Mouse (Mus musculus): ENCODE results near the gene Zfp334.

The Zfp334 gene

GRCm38 (mm10) chr2:165375478-165375877 lies 12.6 kb downstream of the Zfp334 start:
- DNase-seq, result no peak

- DNase-seq, result no peak
Observed at GRCm38 (mm10) chr2:165371066-165371465, 17.0 kb downstream of the Zfp334 start.

GRCm38 (mm10) chr2:165370348-165370747 lies 17.7 kb downstream of the Zfp334 start:
- no peak for DNase-seq

- DNase-seq, result no peak
Observed at GRCm38 (mm10) chr2:165368496-165368895, 19.6 kb downstream of the Zfp334 start, which contains the start of gene Zfp663. Gene Zfp663, minus strand, starts transcription at chr2:165368729.

- no peak for DNase-seq
Observed at GRCm38 (mm10) chr2:165367868-165368439, 20.1 kb downstream of the Zfp334 start.

GRCm38 (mm10) chr2:165367047-165367520 lies 21.0 kb downstream of the Zfp334 start:
- no peak for DNase-seq

- DNase-seq, result peak; percentile 62
Observed at GRCm38 (mm10) chr2:165364334-165365091, 23.5 kb downstream of the Zfp334 start.

- DNase-seq, result no peak
Observed at GRCm38 (mm10) chr2:165363282-165363681, 24.8 kb downstream of the Zfp334 start.

GRCm38 (mm10) chr2:165360861-165361260 lies 27.2 kb downstream of the Zfp334 start:
- DNase-seq, result peak; percentile 33

- DNase-seq, result no peak
Observed at GRCm38 (mm10) chr2:165351828-165352513, 36.1 kb downstream of the Zfp334 start.

GRCm38 (mm10) chr2:165349466-165349865 lies 38.6 kb downstream of the Zfp334 start:
- DNase-seq, result peak; percentile 38

- no peak for DNase-seq
Observed at GRCm38 (mm10) chr2:165346180-165346579, 41.9 kb downstream of the Zfp334 start.

GRCm38 (mm10) chr2:165337191-165337590 lies 50.9 kb downstream of the Zfp334 start:
- DNase-seq, result peak; percentile 62

- no peak for DNase-seq
Observed at GRCm38 (mm10) chr2:165332610-165333210, 55.3 kb downstream of the Zfp334 start.

GRCm38 (mm10) chr2:165329703-165330102 lies 58.4 kb downstream of the Zfp334 start:
- DNase-seq, result no peak

GRCm38 (mm10) chr2:165328746-165329145 lies 59.3 kb downstream of the Zfp334 start:
- no peak for DNase-seq

- no peak for DNase-seq
Observed at GRCm38 (mm10) chr2:165327386-165327785, 60.7 kb downstream of the Zfp334 start.

- DNase-seq, result peak; percentile 99
Observed at GRCm38 (mm10) chr2:165326304-165327190, 61.5 kb downstream of the Zfp334 start, which contains the start of gene Elmo2. Gene Elmo2, minus strand, starts transcription at chr2:165326479.

GRCm38 (mm10) chr2:165325521-165326303 lies 62.3 kb downstream of the Zfp334 start:
- DNase-seq, result no peak
